Mouse (Mus musculus) liver (tissue): Measurements from ENCODE around the gene Notch1.

ENCODE experiments used
- DNase-seq: peaks from one replicate; pipeline ENCODE4 v3.0.0-alpha.2; 2020; ENCODE audit warnings: mixed read lengths

Notch1 gene

DNA sequence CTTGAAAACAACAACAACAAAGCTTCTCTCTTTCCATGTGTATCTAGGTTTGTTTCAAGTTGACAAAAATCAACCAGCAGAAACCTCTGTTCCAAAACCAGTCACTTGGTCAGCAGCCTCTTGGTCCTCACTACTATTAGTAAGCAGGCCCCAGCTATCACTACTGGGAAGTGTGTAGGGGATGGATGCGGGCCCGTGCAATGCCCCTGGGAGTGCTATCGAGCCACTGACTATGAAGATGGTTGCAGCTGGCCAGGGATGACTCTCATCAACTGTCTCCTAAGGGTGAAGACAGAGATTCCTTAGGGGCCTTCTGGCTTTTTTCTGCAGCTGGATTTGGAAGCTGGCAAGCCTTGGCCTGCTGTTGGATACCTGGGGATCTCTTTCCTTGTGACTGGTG lies 13.4 kb upstream of the Notch1 start:
- DNase-seq: no peak

DNA sequence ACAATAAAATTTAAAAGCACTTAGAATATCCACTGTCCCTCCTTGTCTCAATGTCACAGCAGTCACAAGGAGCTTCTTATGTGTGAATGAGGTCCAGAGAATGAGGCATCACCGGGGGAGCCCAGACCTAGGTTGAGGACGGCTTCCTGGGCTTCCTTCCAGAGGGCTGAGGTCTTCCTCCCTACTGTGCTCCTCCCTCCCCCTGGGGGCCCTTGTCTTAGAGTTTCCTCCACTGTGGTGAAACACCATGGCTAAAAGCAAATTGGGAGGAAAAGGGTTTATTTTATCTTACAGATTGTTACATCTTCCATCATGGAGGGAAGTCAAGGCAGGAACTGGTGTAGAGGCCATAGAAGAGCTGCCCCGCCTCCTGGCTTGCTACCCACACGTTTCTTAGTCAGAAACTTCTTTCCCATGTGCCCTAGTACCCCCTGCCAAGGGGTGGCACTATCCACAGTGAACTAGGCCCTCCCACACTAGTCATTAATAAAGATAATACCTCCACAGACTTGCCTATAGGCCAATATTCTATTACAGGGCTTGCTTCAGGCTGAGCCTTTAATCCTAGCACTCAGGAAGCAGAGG lies 12.8 kb upstream of the Notch1 start:
- no peak for DNase-seq

DNA sequence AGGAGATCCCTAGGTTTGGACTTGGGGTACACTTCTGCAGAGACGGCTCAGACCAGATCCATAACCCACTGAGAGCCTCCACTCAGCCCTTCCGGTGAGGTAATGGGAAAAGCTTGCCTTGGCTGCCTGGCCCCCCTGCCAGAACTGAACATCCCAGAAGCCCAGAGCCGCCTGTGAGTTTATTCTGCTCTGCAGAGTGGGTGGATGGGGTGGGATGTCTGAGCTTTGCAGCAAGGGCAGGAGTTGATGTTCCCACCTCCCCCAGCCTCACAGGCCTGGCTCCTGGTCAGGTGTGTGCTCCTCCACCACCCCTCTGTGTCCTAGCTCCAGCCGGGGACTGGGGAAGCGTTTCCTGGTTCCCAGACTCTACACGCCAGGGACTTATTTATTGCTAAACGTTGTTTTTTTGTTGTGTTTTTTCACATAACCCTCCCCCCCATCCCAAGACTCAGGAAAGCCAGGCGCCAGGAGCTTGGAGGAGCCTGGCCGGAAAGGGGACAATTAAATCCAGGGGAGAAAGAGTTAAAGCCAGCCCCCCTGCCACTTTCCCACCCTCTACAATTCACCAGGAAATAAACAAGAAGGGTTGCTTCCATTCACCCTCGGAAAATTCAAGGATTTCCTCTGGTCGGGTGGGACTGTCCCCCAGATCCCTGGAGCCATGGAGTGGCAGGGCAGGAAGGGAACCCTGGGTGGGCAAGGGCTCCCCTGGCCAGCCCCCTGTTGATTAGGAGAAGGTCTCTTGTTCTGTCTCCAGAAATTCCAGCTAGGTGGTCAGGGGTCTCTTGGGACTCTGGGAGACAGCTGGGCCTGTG lies 10.2 kb upstream of the Notch1 start:
- no peak for DNase-seq

DNA sequence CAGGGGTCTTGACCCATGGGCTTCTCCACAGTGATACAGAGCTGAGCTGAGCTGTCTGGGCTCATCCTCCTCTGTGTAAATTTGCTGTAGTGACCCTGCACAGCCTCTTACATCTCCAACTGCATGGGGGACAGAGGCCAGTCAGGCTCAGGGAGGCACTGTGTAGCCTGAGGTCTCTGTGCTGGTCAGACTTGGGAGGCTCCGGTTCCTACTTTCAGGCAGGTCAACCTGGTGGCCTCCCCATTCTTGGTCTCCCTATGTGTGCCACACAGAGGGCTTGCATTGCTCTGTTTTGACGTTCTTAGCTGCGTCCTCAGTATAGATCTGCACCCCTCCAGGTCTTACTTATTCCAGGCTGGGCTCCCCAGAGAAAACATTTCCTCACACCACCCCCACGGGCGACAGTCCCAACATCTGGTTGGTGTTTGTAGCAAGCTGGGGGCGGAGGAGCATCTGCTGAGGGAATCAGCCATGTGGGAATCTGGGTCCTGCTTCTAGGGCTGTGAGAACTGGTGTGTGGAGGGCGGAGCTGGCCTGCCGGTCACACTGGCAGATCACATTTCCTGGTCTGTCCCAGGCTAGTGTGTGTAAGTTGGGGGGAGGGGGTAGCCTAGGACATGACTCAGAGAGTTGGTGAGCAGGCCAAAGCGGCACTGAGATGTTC lies 9.0 kb upstream of the Notch1 start:
- peak; percentile 50 for DNase-seq

DNA sequence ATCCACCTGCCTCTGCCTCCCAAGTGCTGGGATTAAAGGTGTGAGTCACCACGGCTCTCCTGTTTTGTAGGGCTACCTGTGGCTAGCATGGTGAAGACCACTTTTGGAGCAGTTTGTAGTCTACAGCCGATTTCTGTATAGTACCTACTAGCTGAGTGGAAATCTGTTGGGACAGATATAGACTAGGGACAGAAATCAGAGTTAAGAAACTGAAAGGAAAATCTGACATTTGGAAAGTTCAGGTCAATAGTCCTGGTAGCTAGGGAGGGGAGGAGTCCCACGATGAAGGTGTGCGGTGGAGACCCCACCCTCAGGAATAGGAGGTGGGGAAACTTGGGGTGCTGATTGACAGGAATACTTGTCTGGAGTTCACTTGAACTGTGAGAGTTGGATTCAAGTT lies 5.9 kb upstream of the Notch1 start:
- DNase-seq: no peak

DNA sequence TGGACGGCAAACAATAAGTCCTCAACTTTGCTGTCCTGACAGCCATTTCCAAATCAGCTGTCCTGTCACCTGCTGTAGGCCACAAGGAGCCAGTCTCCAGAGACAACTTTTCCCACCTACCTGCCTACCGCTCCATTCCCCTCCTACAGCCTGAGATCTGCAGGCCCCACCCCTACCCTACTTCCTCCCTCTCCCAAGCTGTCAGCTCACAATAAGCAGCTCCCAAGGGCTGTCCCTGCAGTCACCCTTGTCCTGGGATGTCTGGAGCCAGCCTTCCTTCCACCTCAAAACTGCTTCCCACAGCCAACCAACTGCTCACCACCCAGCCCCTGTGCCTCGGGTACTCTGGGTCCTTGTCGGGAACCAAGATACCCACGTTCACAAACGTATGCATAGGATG lies 3.3 kb upstream of the Notch1 start:
- DNase-seq: no peak

DNA sequence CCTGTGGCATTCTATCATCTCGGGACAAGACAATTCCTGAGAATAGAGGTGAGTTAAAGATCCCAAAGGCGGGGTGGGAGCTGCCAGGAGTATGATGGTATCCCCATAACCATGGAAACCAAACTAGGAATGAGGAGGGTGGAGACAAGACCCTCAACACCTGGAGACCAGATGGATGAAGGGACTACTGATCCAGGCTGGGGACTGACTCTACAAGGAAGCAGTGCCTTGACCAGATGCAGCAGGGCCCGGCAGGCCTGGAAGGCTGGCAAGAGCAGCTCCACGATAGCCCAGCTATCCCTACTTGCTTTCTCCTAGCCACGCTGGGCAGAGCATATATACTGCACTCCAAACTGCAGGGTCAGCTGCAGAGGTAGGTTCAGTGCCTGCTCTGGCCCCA lies 524 bp upstream of the Notch1 start:
- no peak for DNase-seq

DNA sequence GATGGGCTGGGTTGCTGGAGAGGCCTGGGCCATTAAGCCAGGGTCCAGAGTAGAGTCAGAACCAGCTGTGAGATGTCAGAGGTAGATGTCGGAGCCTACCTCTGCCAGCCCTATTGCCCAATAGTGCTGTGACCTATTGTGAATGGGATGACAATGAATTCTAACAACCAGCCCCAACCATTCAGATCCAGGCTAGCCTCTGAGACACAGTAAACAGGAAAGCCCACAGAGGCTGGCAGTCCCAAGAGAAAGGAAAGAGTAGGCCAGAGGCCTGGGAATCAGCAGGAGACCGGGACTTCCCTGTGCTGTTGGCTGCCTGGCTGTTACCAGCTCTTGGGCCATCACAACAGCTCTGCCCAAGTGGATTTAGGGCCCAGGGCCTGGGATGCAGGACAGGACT lies 1.1 kb downstream of the Notch1 start:
- DNase-seq: no peak

DNA sequence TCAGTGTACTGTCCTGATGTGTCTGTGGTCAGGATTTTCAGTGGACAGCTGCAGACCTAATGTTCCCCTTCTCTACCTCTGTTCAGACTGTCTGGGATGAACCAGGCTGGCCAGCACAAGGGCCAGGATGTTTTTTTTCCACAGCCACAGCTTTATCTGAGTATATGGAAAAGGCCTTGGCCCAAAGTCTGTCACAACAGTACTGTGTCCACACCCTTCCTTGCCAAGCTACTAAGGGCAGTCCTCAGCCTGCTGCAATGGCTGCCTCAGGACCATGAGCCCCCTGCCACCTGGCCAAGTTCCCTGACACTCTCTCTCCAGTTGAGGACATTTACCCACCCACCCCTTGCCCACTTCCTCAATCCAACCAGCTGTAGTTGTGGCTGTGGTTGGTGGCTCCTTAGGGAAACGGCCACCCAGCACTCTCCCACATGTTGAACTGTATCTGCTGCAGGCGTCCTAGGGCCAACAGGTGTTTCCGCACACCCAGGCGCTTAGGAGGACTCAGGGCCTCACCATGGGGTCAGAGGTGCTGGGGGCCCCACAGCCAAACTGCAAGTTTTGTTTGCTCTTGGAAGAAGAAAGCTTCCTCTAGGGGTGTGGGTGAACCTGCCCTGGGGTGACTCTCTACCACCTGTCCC lies 3.2 kb downstream of the Notch1 start:
- DNase-seq: peak; percentile 25

DNA sequence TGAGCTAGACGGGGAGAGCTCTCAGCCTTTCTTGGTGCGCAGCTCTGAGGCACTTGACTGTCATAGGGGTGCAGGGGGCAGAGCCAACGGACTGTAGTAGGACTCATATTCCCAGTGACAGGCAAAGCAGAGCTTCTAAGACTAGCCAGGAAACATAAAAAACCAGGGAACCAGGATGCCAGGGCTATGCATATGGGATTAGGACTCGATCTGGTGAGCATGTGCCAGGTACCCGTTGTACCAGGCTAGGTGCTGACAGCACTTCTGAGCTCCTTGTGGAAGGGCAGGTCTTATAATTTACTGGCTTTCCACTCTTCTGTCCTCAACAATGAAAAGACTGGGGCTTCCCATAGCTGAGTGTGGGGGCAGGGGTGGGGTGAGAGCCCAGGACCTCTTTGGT lies 7.8 kb downstream of the Notch1 start:
- no peak for DNase-seq

DNA sequence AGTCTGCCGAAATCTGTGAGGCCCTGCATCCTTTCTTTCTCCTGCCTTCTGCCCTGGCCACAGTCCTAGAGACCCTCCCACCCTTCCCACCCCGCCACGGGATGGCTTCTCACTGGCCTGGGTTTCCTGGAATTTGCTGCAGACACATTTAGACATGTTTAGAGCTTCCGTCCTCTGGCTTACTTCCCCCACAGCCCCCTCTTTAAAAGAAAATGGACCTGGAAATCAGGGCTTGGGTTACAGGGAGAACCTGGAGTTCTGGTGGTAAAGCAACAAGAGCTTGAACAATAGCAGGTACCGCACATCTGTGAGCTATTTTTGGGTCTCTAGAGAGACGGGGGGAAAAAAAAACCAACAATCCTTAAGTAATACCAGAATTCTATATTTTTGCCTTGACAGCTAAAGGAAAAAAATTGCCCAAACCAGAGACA lies 8.5 kb downstream of the Notch1 start:
- DNase-seq: peak; percentile 32

DNA sequence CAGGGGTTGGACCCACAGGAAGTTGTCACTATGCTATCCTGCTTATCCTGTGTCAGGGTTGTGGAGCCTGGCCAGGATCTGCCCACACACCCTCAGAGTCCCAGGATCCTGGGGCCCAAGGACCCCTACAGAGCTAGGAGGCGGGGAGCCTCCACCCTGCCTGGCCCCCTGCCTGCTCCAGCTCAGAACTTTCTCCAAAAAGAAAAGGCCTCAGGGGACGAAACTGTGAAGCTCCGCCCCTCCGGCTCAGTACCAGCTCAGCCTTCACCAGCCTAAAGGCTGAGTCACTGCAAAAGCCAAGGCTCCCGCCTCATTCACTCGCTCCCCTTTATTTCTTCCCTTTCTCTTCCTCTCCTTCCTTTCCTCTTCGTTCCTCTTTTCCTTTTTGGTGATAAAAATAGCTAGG lies 9.0 kb downstream of the Notch1 start:
- DNase-seq: peak; percentile 59

DNA sequence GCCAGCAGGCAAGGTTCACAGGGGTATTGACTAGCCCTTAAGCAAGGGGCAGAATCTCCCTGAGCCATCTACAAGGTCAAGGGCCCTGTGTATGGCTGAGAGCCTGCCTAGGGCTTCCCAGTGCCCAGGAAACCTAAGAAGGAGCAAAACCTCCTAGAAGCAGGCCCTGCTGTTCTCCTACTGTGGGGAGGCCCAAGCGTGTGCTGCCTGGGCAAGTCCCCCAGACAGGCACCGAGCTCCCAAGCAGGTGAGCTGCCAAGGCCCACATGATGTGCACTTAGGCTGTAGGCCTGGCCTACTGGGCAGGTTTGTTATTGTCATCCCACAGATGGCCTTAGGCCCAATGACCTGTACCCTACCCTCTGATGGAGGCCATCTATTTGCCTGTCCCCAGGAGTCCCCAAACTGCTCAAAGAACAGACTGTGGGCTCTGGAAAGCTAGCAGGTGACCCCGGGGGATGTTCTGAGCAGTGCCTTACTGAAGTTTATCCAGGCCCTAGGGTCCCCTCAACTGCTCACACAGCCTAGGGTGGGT lies 9.7 kb downstream of the Notch1 start:
- no peak for DNase-seq

DNA sequence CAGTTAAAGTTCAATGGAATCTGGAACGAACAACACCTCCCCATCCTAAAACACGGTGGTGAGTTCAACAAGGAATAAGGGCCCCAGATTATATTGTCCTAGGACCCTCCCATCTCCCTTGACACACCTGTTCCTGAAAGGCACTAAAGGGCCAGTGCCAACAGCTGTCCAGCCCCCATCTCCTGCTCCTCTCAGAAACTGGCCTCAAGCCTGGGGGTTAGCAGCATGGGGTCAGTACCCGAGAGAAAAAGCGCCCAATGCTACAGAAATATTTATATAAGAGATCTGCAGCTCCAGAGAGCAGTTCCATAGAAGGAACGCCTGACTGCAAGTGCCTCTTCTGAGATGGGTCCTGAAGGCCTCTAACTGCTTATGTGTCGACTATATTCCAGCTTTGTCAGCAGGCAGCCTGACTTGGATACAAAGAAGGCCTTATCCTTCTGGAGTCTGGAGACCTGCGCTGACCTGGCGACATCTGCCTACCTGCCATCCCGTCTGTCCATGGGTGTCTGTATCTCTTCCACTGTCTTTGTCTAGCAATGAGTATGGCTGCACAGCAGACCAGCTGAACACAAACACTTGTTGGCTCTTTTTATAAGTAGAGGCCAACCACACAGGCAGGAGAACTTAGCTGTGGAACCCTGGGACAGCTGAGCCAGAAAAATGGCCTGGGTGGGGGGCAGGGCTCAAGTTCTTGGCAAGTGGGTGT lies 11.5 kb downstream of the Notch1 start:
- DNase-seq: no peak

DNA sequence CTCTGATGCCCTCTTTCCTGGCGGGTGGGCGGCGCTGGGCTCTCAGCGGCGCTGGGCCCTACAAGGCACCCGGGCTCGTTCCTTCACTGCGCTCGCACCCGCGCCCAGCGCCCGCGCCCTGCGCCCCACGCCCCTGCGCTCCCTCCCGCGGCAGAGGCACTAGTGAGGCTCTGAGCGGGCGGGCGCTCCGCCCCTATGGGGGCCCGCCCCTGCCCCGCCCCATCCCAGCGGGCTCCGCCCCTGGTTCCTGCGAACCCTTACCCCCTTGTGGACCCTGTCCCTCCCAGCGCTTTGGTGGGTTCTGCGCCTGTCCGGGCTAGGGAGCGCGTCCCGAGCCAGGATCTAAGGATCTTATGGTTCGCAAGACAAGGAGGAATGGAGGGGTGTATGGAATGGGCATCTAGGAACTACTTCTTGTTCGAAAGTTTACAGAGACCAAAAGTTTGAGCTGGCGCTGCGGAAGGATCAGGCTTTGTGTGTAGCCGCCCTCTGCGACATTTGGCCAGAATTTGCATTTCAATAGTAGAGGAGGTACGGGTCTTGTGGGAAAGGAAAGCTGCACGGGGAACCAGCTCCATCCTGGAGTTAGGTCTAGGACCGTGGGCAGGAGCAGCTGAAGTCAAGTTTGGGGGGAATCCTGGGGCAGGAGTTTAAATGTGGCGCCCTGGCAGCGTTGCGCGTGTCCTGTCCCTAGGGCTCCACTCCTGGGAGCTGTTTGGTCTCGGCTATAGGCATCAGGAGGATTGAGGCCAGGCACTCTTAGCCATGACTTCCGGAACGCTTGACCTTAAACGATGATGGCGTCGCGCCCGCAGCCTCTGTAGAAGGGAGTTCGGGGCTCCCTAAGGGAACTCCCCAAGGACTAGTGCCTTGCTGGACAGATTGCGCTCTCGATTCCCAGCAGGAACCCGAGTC lies 12.5 kb downstream of the Notch1 start:
- DNase-seq: peak; percentile 78

DNA sequence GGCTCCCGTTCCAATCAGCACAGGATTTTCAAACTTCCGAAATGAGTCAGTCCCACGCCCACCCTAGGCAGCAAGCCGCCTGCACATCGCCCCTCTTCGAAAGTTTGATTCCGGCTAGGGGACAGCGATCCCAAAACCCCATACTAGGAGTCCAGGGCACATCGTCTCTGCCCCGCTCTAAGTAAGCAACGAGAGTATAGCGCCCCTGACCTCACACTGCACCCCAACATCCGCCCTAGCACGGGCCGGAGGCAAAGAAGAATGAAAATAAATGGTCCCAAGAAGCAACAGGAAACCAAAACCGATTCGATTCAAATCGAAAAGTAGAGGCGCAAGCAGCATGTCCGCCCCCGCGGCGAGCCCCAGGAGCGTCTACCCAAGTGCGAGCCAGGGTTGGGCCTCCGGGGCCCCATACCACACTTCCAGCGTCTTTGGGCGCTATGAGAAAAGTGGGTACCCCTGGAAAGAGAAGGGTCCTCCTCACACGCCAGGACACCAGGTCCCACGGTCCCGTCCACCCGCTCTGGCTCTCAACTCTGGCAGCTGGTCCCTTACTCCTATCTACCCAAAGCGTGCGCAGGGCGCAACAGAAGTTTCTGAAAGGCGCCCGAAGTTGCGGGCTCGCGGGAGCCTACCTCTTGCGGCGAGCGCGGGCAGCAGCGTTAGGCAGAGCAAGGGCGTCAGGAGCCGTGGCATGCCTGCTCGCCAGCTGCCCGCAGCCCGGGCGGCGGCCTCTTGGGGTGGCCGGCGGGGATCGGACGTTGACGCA lies 13.4 kb downstream of the Notch1 start:
- no peak for DNase-seq

DNA sequence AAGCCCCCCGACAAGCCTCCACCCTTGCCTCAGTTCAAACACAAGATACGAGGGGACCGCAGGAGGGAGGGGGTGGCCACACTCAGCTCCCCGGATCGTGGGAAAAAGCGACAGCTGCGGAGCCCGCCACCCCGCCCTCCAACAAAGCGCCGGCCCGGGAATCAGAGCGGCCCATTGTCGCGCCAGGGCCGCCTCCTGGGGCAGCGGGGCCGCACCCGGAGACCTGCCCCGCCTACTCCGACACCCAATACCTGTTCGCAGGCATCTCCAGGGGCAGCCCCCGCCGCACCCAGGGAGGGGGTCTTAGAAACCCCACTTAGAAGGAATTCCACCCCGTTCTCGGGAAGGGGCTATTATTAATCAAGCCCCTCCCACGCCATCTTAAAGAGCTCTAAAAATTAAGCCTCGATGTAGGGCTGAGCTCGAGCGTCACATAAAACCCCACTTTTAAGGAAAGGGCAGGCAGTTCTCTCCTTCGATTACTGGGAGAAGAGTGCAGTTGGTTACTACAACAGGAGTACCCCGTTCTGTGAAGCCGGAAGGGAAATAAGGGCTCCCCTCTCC lies 14.1 kb downstream of the Notch1 start:
- DNase-seq: peak; percentile 34

DNA sequence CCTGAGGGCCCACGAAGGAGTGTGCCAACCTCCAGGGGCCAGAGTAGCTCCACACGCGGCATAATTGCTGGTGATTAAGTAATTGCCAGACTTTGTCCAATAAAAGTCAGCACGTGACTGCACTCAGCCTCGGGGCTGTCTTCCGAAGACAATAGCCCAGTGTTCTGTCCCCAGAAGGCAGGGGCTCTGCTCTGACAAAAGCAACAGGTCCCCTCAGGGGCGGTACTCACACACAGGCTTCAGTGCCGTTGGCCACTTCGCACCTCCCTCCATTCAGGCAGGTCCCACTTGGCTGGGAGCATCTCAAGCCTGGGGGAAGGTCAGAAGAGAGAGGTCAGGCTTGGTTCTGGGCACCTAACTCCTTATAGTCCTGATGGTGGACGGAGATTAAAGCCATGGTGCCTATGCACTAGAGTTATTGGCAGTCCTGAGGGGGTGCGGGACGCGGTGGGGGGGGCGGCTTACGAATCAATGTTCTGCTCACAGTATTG lies 14.8 kb downstream of the Notch1 start:
- no peak for DNase-seq

DNA sequence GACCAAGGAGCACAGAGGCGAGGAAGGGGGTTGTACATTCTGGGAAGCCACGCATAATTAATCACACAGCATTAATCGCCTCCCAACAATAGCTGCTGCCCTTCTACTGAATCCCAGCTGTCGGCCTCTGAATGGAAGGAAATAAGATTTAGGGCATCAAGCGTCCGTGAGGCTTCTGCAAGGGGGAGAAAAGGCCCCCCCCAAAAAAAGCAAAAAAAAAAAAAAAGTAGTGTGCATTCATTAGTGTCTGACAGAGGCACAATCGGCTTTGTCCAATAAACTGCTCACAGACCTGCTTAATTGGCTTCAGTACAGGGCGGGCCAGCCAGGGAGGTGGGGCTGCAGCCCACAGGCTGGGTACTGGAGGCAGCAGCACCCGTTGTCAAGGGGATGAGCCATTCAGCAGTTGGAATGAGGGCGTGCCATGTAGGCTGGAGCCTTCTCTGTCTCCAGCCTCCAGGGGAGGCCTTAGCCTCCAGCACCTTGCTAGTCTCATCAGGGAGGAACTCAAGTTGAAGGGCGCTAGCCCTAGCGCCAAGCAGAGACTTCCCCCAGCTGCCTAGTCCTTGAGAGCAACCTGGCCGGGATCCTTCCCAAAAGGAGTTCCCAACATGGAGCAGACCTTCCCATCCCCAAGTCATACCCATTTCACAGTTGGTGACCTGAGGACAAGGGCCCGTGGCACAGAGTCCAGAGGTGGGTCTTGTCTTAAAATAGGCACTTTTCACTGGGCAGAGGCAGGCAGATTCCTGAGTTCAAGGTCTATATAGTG lies 15.7 kb downstream of the Notch1 start:
- DNase-seq: no peak
